Comparison of ENCODE assay signal across 9 mouse cellular contexts in the genomic region with DNA sequence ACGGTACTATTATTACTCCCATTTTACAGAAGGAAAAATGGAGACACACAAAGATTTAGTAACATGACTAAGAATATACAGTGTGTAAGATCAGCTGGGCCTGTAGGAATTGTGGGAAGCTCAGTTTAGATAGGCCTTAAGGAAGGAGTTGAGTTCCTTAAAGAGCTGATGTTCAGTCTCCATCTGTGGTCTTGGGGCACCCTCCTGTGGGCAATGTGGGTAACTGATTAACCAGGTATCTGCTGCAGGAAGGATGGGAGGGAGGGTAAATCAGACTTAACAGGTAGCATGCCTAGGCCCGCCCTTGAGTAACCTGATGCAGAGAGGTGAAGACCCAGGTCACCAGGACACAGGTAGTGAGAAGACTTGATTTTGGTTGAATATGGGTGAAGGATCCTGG. TPM values are rescaled to one million over a fixed set of nuclear protein-coding genes. Genes with fewer than 3 reads are reported as not detected.
DNase-seq lines count a peak whose midpoint lies in the region; ATAC-seq and TF ChIP-seq lines count a peak whose summit lies in the region.
"Had no signal": no experiment of that assay in that cellular context is flagged by ENCODE, and none has a peak within 500 bp of the region (broad histone marks: within the 10 kb centered on the region; RNA-seq: fewer than 3 reads in every experiment).

No protein-coding gene starts in this region.

- intact Hi-C loops in heart, postnatal 36 days (cut with DNase I), result loop anchor here (1.0 to 5.0 kb wide), 3 partner anchors 103 to 264 kb away; partner anchors contain the start of gene Snapc2

- peaks cover 0 to 2% of the 10 kb centered on the region in 2 experiments; a peak in 1 of 4 replicates for H3K4me1 ChIP-seq in ES-E14 (ENCODE audit: control insufficient read depth in 2 of 2, insufficient read depth in 2 of 2, low read length in 2 of 2, poor library complexity in 1 of 2)
- peaks cover 11% of the 10 kb centered on the region for H3K4me1 ChIP-seq in limb, embryonic 10.5 days

- peak; percentile 47; the same call in 1 of the 2 replicates for ATAC-seq in neutrophil, adult 5-6 weeks (ENCODE audit: extremely low read depth, insufficient number of reproducible peaks, low FRiP score, poor library complexity, severe bottlenecking)
- no peak for ATAC-seq in erythroblast, adult 5-6 weeks (replicated peaks; ENCODE audit: low FRiP score, poor library complexity, severe bottlenecking)

- in situ Hi-C loops in ES-E14 (cut with MboI; ENCODE audit: low sequenced_read_pairs in 2 of 2, unreplicated experiment in 2 of 2), result no loop called here

- H3K9me3 ChIP-seq in ES-E14 (ENCODE audit: control insufficient read depth, insufficient read depth, low read depth, low read length), result no peaks in the 10 kb centered on the region; the same call in 1 of the 2 replicates
- no peaks in the 10 kb centered on the region for H3K9me3 ChIP-seq in limb, embryonic 10.5 days (replicated peaks)
- H3K9me3 ChIP-seq: embryonic facial prominence, embryonic 13.5 days had no signal

- H3K36me3 ChIP-seq in ES-E14 (ENCODE audit: control insufficient read depth, insufficient read depth, low read length, poor library complexity, severe bottlenecking), result peaks cover 14% of the 10 kb centered on the region
- peaks cover 35% of the 10 kb centered on the region for H3K36me3 ChIP-seq in limb, embryonic 10.5 days

- H3K9ac ChIP-seq in ES-E14 (ENCODE audit: insufficient read depth, low read depth, low read length, poor library complexity, severe bottlenecking), result no peak overlapping the region
- H3K9ac ChIP-seq: embryonic facial prominence, embryonic 13.5 days had no signal

- peak; percentile 48 to 64 for DNase-seq in layer of hippocampus, postnatal 10 days (ENCODE audit: low spot score in 2 of 2)
- DNase-seq in layer of hippocampus, adult 8-10 months (ENCODE audit: low spot score in 2 of 2), result no peak
- peak; percentile 25 for DNase-seq in ES-E14 (ENCODE audit: low read depth, low spot score)
- peak; percentile 31 for DNase-seq in cerebellum, adult 11 months
- DNase-seq in heart, postnatal 36 days, result peak; percentile 45 to 46
- peak; percentile 51 for DNase-seq in limb, embryonic 10.5 days (ENCODE audit: low spot score)

- H3K27ac ChIP-seq in ES-E14 (ENCODE audit: insufficient read depth, low read depth, low read length, poor library complexity, severe bottlenecking), result no peak overlapping the region
- no peak overlapping the region for H3K27ac ChIP-seq in limb, embryonic 10.5 days
- H3K27ac ChIP-seq: embryonic facial prominence, embryonic 13.5 days had no signal

- 84% methylated on average over 2 of the region's 2 CpGs for WGBS in limb, embryonic 10.5 days

- H3K4me3 ChIP-seq in ES-E14 (ENCODE audit: insufficient read depth in 1 of 2, low read depth in 1 of 2, low read length in 2 of 2, poor library complexity in 1 of 2, severe bottlenecking in 1 of 2), result no peak overlapping the region
- H3K4me3 ChIP-seq in limb, embryonic 10.5 days, result no peak overlapping the region
- H3K4me3 ChIP-seq: embryonic facial prominence, embryonic 13.5 days had no signal

- H3K27me3 ChIP-seq in limb, embryonic 10.5 days (ENCODE audit: low read depth, poor library complexity, severe bottlenecking), result no peaks in the 10 kb centered on the region
- H3K27me3 ChIP-seq: embryonic facial prominence, embryonic 13.5 days had no signal

TF ChIP-seq in ES-E14, 5 proteins besides CTCF, POLR2A, EP300 and RAD21:
- no peak for TF ChIP-seq ZNF384 (IDR thresholded peaks at IDR 0.05; ENCODE audit: low read depth, low read length)
- TF ChIP-seq ZC3H11A (IDR thresholded peaks at IDR 0.05; ENCODE audit: borderline replicate concordance, low read depth, low read length), result peak; percentile 40; the same call in 1 of the 2 replicates

RNA-seq across cellular contexts. Expression of gene Cers4, which starts 23.3 kb away (rescaled TPM):
- 10 to 100 TPM; 42.4 to 50.7 TPM for total RNA-seq in layer of hippocampus, postnatal 10 days (2021)
- total RNA-seq in layer of hippocampus, adult 8-10 months (2022), result 10 to 100 TPM; 44.9 to 55.7 (median 52.0) TPM
- 32.3 and 45.9 TPM in 2 replicates for total RNA-seq in ES-E14 (2012; rRNA removed)
- 10 to 100 TPM; 29.6 to 36.7 TPM for total RNA-seq in heart, postnatal 36 days (2021)
- 8.3 and 10.2 TPM in 2 replicates for polyA plus RNA-seq in limb, embryonic 10.5 days (2016; fragmentation: Nextera tagmentation; extraction: Ambion mirVana)
- 19.6 and 21.2 TPM in 2 replicates for total RNA-seq in neutrophil, adult 5-6 weeks (2017)
- not detected in 2 replicates for total RNA-seq in erythroblast, adult 5-6 weeks (2015; ENCODE audit: low replicate concordance)
- total RNA-seq in erythroblast, adult 5-6 weeks (2017; ENCODE audit: low replicate concordance), result 0.70 and 0.77 TPM in 2 replicates

Comparison
In these comparisons a context has a peak if more than half of its experiments do, and no peak if none do; other contexts are left out.
1. DNase-seq: peak in layer of hippocampus, postnatal 10 days (2 of 2), ES-E14 (single experiment), cerebellum, adult 11 months (single experiment), heart, postnatal 36 days (2 of 2) and limb, embryonic 10.5 days (single experiment); none in layer of hippocampus, adult 8-10 months (0 of 2).
2. RNA of gene Cers4, which starts 23.3 kb away (total RNA-seq): 44.9 to 55.7 TPM in layer of hippocampus, adult 8-10 months, 42.4 to 50.7 TPM in layer of hippocampus, postnatal 10 days, 29.6 to 36.7 TPM in heart, postnatal 36 days, 32.3 to 45.9 TPM in ES-E14 and 19.6 to 21.2 TPM in neutrophil, adult 5-6 weeks; 0.70 to 0.77 TPM in erythroblast, adult 5-6 weeks; every median in the first group is over 10 times any median in the second.